Comparison of ENCODE assay signal across 8 mouse cellular contexts in the genomic region with DNA sequence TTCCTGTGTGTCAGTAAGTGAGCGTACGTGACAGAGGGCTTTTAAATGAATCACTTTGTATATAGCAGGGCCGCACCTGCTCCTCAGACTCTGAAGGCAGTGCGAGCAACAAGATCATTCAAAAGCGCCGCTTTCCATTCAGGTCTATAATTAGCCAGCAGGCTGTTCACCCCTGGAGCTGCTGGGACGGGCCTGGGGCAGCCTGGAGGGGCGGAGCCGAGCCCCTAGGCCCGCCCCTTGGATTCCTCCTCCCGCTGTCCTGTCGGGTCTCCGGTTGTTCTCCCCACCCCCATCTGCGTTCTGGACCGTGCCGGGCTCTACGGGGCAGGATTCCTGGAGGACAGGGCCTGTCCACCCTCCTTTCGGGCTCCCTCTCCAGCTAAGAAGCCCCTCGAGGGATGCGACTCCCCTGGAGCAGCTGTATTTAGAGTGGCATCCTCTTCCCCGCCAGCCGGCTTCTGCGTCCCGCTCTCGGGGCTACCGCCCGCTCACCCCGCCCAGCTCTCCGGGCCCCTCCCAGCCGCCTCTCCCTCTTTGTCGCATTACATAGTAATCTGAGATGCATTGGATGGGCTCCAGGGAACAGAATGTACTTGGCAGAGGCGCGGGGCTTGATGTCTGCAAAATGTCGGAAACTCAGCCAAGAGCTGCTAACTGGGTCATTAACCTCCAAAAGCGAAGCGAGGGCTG.
DNase-seq lines count a peak whose midpoint lies in the region; ATAC-seq and TF ChIP-seq lines count a peak whose summit lies in the region.

No protein-coding gene starts in this region.

- in situ Hi-C loops in Patski (cut with MboI; ENCODE audit: low pct_unique_long_range_greater_than_20kb) = no loop called here

- no peaks in the 10 kb centered on the region for H3K36me3 ChIP-seq in hindbrain, embryonic 14.5 days (replicated peaks; ENCODE audit: control insufficient read depth, insufficient read depth)

- DNase-seq in Patski (ENCODE audit: low read depth, low spot score) = peak; percentile 96
- peak; percentile 97 to 98 for DNase-seq in cerebellum, postnatal 14 days
- DNase-seq in frontal cortex, postnatal 36 days (ENCODE audit: low spot score in 2 of 2) = peak; percentile 96 to 97
- DNase-seq in hindbrain, embryonic 14.5 days (ENCODE audit: low spot score) = peak; percentile 95
- DNase-seq in layer of hippocampus, postnatal 25 days (ENCODE audit: extremely low spot score in 1 of 2, low spot score in 1 of 2) = peak; percentile 81 to 82
- DNase-seq in lung, postnatal 14 days = peak; percentile 99
- peak; percentile 67 for DNase-seq in retina, adult 2 months (ENCODE audit: low read depth, low spot score)
- DNase-seq in thymus, postnatal 25 days = peak; percentile 82

- H3K4me2 ChIP-seq in hindbrain, embryonic 14.5 days (replicated peaks) = peak overlapping the region; percentile 68

- no peaks in the 10 kb centered on the region for H3K27me3 ChIP-seq in Patski
- peaks cover 6% of the 10 kb centered on the region; the same call in 1 of the 2 replicates for H3K27me3 ChIP-seq in hindbrain, embryonic 14.5 days (ENCODE audit: control insufficient read depth, insufficient read depth, low read length)

- under 1% methylated on average over 35 of the region's 36 CpGs for WGBS in hindbrain, embryonic 14.5 days

- H3K9me3 ChIP-seq in hindbrain, embryonic 14.5 days (ENCODE audit: control insufficient read depth, low read length) = no peaks in the 10 kb centered on the region

- POLR2A ChIA-PET in Patski (lab: Charles Lee) = interaction anchor here (0.5 to 1.1 kb wide), 5 partner anchors 14 to 1071 kb away, joined by 3 to 4 read pairs (median 3); a partner anchor contains a TSS

- peaks cover 11% of the 10 kb centered on the region for H3K4me1 ChIP-seq in hindbrain, embryonic 14.5 days (replicated peaks; ENCODE audit: control insufficient read depth, insufficient read depth, low read length)

- peak overlapping the region; percentile 66 for H3K9ac ChIP-seq in hindbrain, embryonic 14.5 days

- peak overlapping the region; percentile 46 for H3K4me3 ChIP-seq in hindbrain, embryonic 14.5 days (replicated peaks; ENCODE audit: low read length)

- CTCF ChIA-PET in Patski (lab: Charles Lee) = interaction anchor here (0.8 to 2.6 kb wide), 6 partner anchors 9 to 1075 kb away, joined by 3 to 15 read pairs (median 3); no protein-coding TSS in a partner anchor

- no peak for TF ChIP-seq CTCF in Patski (IDR thresholded peaks at IDR 0.05)

- peak overlapping the region; percentile 85 for H3K27ac ChIP-seq in hindbrain, embryonic 14.5 days

- ATAC-seq in Patski = peak; percentile 89
- peak; percentile 94 for ATAC-seq in hindbrain, embryonic 14.5 days (ENCODE audit: low FRiP score)

Comparison
In these comparisons a context has a peak if more than half of its experiments do, and no peak if none do; other contexts are left out.
1. Peak in every context shown above with its lines: DNase-seq, ATAC-seq, H3K4me3 ChIP-seq and H3K27ac ChIP-seq.